Mouse (Mus musculus): ENCODE measurements around the gene Eci1. TPM values are rescaled to one million over a fixed set of nuclear protein-coding genes. Genes with fewer than 3 reads are reported as not detected.
A peak's percentile ranks its signal among the peaks of the same experiment; 100 is the strongest.

Gene Eci1
- polyA plus RNA-seq, 1 experiment, result not detected

GRCm38 (mm10) chr17:24425905-24426304 lies 536 bp upstream of the Eci1 start:
- H3K27ac ChIP-seq (ENCODE audit: insufficient read depth, low read depth, low read length), result no peak overlapping the region
- WGBS, result 84% methylated on average over 7 of the region's 7 CpGs
- H3K4me3 ChIP-seq (ENCODE audit: insufficient read depth, low read depth, low read length), result no peak overlapping the region
- TF ChIP-seq CTCF (IDR thresholded peaks at IDR 0.05; ENCODE audit: insufficient read depth, low read depth, low read length), result no peak
- no peak for TF ChIP-seq POLR2A (IDR thresholded peaks at IDR 0.05; ENCODE audit: insufficient read depth, low read depth, low read length)
- H3K4me1 ChIP-seq (ENCODE audit: control insufficient read depth, insufficient read depth, low read length), result peaks cover 13% of the 10 kb centered on the region

- H3K4me1 ChIP-seq (ENCODE audit: control insufficient read depth, insufficient read depth, low read length), result peaks cover 13% of the 10 kb centered on the region
- 1% methylated on average over 8 of the region's 8 CpGs for WGBS
- peak overlapping the region; percentile 2; the same call in 1 of the 2 replicates for H3K27ac ChIP-seq (ENCODE audit: insufficient read depth, low read depth, low read length)
- TF ChIP-seq CTCF (IDR thresholded peaks at IDR 0.05; ENCODE audit: insufficient read depth, low read depth, low read length), result no peak
- TF ChIP-seq POLR2A (IDR thresholded peaks at IDR 0.05; ENCODE audit: insufficient read depth, low read depth, low read length), result no peak
- peak overlapping the region; percentile 90 for H3K4me3 ChIP-seq (ENCODE audit: insufficient read depth, low read depth, low read length)
Observed at GRCm38 (mm10) chr17:24427170-24427557, 723 bp downstream of the Eci1 start.

GRCm38 (mm10) chr17:24429201-24429983 lies 3.0 kb downstream of the Eci1 start:
- Histone ChIP-seq H3K4me3 (ENCODE audit: insufficient read depth, low read depth, low read length) (no peak overlapping the region), H3K27ac (ENCODE audit: insufficient read depth, low read depth, low read length) (no peak overlapping the region; the same call in 1 of the 2 replicates), H3K4me1 (ENCODE audit: control insufficient read depth, insufficient read depth, low read length) (peaks cover 13% of the 10 kb centered on the region)
- WGBS, result 54% methylated on average over 14 of the region's 14 CpGs
- TF ChIP-seq CTCF (IDR thresholded peaks at IDR 0.05; ENCODE audit: insufficient read depth, low read depth, low read length) (no peak), POLR2A (IDR thresholded peaks at IDR 0.05; ENCODE audit: insufficient read depth, low read depth, low read length) (no peak)

- Histone ChIP-seq H3K4me1 (ENCODE audit: control insufficient read depth, insufficient read depth, low read length) (no peaks in the 10 kb centered on the region), H3K27ac (ENCODE audit: insufficient read depth, low read depth, low read length) (no peak overlapping the region), H3K4me3 (ENCODE audit: insufficient read depth, low read depth, low read length) (no peak overlapping the region)
- 59% methylated on average over 5 of the region's 5 CpGs for WGBS
- TF ChIP-seq POLR2A (IDR thresholded peaks at IDR 0.05; ENCODE audit: insufficient read depth, low read depth, low read length), result no peak
- TF ChIP-seq CTCF (IDR thresholded peaks at IDR 0.05; ENCODE audit: insufficient read depth, low read depth, low read length), result peak; percentile 39
Observed at GRCm38 (mm10) chr17:24437016-24437415, 10.6 kb downstream of the Eci1 start.

GRCm38 (mm10) chr17:24440377-24440776 lies 13.9 kb downstream of the Eci1 start:
- WGBS, result 86% methylated on average over 8 of the region's 8 CpGs
- H3K4me1 ChIP-seq (ENCODE audit: control insufficient read depth, insufficient read depth, low read length), result no peaks in the 10 kb centered on the region
- no peak for TF ChIP-seq POLR2A (IDR thresholded peaks at IDR 0.05; ENCODE audit: insufficient read depth, low read depth, low read length)
- TF ChIP-seq CTCF (IDR thresholded peaks at IDR 0.05; ENCODE audit: insufficient read depth, low read depth, low read length), result no peak
- H3K4me3 ChIP-seq (ENCODE audit: insufficient read depth, low read depth, low read length), result no peak overlapping the region
- H3K27ac ChIP-seq (ENCODE audit: insufficient read depth, low read depth, low read length), result no peak overlapping the region

- WGBS, result 31% methylated on average over 2 of the region's 2 CpGs
- TF ChIP-seq POLR2A (IDR thresholded peaks at IDR 0.05; ENCODE audit: insufficient read depth, low read depth, low read length) (no peak), CTCF (IDR thresholded peaks at IDR 0.05; ENCODE audit: insufficient read depth, low read depth, low read length) (no peak)
- Histone ChIP-seq H3K4me1 (ENCODE audit: control insufficient read depth, insufficient read depth, low read length) (no peaks in the 10 kb centered on the region), H3K27ac (ENCODE audit: insufficient read depth, low read depth, low read length) (no peak overlapping the region), H3K4me3 (ENCODE audit: insufficient read depth, low read depth, low read length) (no peak overlapping the region)
Observed at GRCm38 (mm10) chr17:24441148-24441547, 14.7 kb downstream of the Eci1 start.

GRCm38 (mm10) chr17:24442107-24442506 lies 15.7 kb downstream of the Eci1 start:
- 90% methylated on average over 14 of the region's 14 CpGs for WGBS
- Histone ChIP-seq H3K4me1 (ENCODE audit: control insufficient read depth, insufficient read depth, low read length) (no peaks in the 10 kb centered on the region), H3K4me3 (ENCODE audit: insufficient read depth, low read depth, low read length) (no peak overlapping the region), H3K27ac (ENCODE audit: insufficient read depth, low read depth, low read length) (no peak overlapping the region)
- TF ChIP-seq POLR2A (IDR thresholded peaks at IDR 0.05; ENCODE audit: insufficient read depth, low read depth, low read length), result no peak
- TF ChIP-seq CTCF (IDR thresholded peaks at IDR 0.05; ENCODE audit: insufficient read depth, low read depth, low read length), result no peak

- TF ChIP-seq CTCF (IDR thresholded peaks at IDR 0.05; ENCODE audit: insufficient read depth, low read depth, low read length) (no peak), POLR2A (IDR thresholded peaks at IDR 0.05; ENCODE audit: insufficient read depth, low read depth, low read length) (no peak)
- Histone ChIP-seq H3K27ac (ENCODE audit: insufficient read depth, low read depth, low read length) (no peak within 1 kb of the TSS), H3K4me3 (ENCODE audit: insufficient read depth, low read depth, low read length) (no peak within 1 kb of the TSS), H3K4me1 (ENCODE audit: control insufficient read depth, insufficient read depth, low read length) (no peaks in the 10 kb centered on the region)
- WGBS, result 67% methylated on average over 7 of the region's 7 CpGs
Observed at GRCm38 (mm10) chr17:24442632-24443155, 16.3 kb downstream of the Eci1 start, which contains the start of gene Dnase1l2. TSS of gene Dnase1l2 (minus strand) at chr17:24443105.

GRCm38 (mm10) chr17:24443409-24443808 lies 17.0 kb downstream of the Eci1 start:
- TF ChIP-seq CTCF (IDR thresholded peaks at IDR 0.05; ENCODE audit: insufficient read depth, low read depth, low read length) (no peak), POLR2A (IDR thresholded peaks at IDR 0.05; ENCODE audit: insufficient read depth, low read depth, low read length) (no peak)
- H3K4me3 ChIP-seq (ENCODE audit: insufficient read depth, low read depth, low read length), result no peak overlapping the region
- no peaks in the 10 kb centered on the region for H3K4me1 ChIP-seq (ENCODE audit: control insufficient read depth, insufficient read depth, low read length)
- 81% methylated on average over 4 of the region's 4 CpGs for WGBS
- no peak overlapping the region for H3K27ac ChIP-seq (ENCODE audit: insufficient read depth, low read depth, low read length)
